Mouse (Mus musculus) heart, postnatal 25 days (tissue): ENCODE results near the gene Hspa14. TPM values are rescaled to one million over a fixed set of nuclear protein-coding genes. Genes with fewer than 3 reads are reported as not detected.
A peak's percentile ranks its signal among the peaks of the same experiment; 100 is the strongest.

Experiments
- DNase-seq: peaks from one replicate; pipeline ENCODE4 v3.0.0; 2022; ENCODE audit warnings: low spot score
- intact Hi-C: fragments of 180-260 bp; cut with DNase I; formaldehyde crosslinking; loops from one replicate; pipeline ENCODE4 v1.15.1; 2025
- total RNA-seq, 2 experiments: library from RNA; stranded (reverse); gene quantifications; 2 replicates each; pipeline ENCODE4 v1.2.3; 2021

Gene Hspa14
- total RNA-seq, result 10 to 100 TPM; 21.3 to 26.5 TPM

- DNase-seq, result peak; percentile 97
- intact Hi-C loops, result loop anchor here (10.0 kb wide), 1 partner anchor 178 kb away; the partner anchor contains the start of genes Acbd7 and Rpp38
Observed at GRCm38 (mm10) chr2:3512552-3513454, at the start of gene Hspa14, which contains the start of the genes Gm45902 and Cdnf. Gene Hspa14 (minus strand): TSS chr2:3512814. Gene Gm45902 (minus strand): TSS chr2:3512790. Gene Cdnf (plus strand): TSS chr2:3513030.

GRCm38 (mm10) chr2:3546588-3546987 lies 34.0 kb upstream of the Hspa14 start:
- intact Hi-C loops, result loop anchor here (1.0 kb wide), 2 partner anchors 223 to 254 kb away; no protein-coding TSS in a partner anchor
- no peak for DNase-seq

DNA sequence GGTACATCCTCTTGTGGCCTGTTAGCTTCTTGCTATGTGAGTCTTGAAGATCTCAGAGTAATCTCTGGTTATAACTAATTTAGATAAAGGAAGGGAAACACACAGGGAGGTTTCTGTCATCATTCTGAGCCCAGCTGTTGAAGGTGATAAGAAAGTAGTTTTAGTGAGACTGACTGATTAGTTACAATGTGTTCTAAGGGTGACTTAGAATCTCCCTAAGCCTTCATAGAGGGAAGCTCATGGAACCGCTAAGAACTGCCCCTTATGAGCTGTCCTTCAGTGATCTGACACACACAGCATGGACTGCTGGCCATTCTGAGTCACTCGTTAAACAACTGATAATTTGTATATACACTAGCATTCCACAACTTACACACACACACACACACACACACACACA lies 33.4 kb upstream of the Hspa14 start:
- intact Hi-C loops, result loop anchor here (1.0 kb wide), 2 partner anchors 223 to 254 kb away; no protein-coding TSS in a partner anchor
- no peak for DNase-seq

GRCm38 (mm10) chr2:3541307-3542079 lies 28.9 kb upstream of the Hspa14 start:
- no peak for DNase-seq
- intact Hi-C loops, result no loop called here

DNA sequence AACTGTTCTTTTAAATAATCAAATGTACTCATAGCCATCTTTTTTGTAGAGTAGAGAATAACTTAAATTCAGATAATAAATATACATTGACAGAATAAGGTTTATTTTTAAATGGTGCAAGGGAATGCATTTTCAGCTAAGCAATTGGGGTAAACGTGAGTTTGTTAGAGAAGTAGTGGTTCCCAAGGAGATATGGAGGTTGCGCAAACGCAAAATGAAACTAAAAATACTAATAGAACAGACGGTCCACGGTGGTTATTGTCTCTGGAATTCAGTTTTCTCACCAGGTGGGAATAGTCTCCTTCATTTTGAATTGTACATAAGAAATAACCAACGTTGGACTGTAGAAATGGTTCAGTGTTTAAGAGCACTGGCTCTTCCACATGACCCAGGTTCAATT lies 13.7 kb upstream of the Hspa14 start:
- DNase-seq, result no peak
- intact Hi-C loops, result no loop called here

DNA sequence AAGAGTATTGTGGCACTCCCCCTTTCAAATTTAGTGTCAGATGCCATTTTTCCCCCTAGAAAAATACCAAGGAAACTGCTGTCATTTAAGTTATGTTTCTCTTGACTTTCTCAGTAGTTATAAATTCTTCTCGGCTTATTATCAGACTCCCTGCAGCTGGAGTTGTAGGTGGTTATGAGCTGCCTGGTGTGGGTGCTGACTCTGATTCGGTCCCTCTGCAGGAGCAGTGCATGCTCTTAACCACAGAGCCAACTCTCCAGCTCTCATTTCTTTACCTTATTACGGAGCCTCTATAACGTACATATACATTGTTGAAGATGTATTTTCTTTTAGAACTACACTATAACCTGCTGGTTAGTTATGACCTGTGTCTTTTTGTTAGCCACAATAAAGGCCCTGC lies 9.9 kb upstream of the Hspa14 start:
- intact Hi-C loops, result no loop called here
- no peak for DNase-seq

GRCm38 (mm10) chr2:3512076-3512475 lies 538 bp downstream of the Hspa14 start:
- DNase-seq, result no peak
- intact Hi-C loops, result loop anchor here (10.0 kb wide), 1 partner anchor 177 kb away; the partner anchor contains the start of genes Acbd7 and Rpp38

DNA sequence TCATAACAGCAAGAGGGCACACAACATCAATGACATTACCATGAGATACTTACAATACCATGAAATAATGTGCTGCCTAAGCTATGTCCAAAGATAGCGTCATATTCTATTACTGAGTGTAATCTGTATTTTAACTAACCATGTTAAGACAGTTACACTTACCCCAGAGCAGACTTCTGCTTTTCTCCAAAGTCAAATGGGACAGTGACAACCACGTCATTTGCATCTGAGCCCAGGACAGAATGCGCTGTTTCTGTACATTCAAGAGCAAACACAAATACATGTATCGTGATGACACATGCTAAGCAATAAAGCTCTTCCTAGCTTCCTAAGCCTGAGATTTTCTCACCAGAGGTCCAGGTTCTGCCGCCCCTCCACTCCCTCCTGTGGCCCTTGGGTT lies 11.7 kb downstream of the Hspa14 start:
- intact Hi-C loops, result no loop called here
- no peak for DNase-seq

DNA sequence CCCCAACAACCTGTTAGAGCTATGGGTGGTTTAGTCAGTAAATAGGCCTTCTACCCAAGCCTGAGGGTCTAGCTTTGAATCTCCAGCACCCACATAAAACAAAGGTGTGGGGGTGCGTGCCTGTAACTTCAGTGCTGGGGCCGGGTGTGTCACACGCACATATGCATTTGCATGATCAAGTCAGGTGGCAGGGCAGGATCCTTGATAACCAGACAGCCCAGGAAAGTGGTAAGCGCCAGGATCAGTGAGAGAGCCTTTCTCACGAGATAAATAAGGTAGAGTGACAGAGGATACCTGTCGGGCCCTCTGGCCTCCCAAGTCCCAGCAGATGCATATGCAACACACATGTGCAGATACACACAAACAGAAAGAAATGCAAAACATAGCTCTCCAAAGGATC lies 13.1 kb downstream of the Hspa14 start:
- intact Hi-C loops, result no loop called here
- DNase-seq, result no peak

- intact Hi-C loops, result no loop called here
- no peak for DNase-seq
Observed at GRCm38 (mm10) chr2:3493833-3494409, 18.7 kb downstream of the Hspa14 start.

GRCm38 (mm10) chr2:3489816-3490215 lies 22.8 kb downstream of the Hspa14 start:
- DNase-seq, result no peak
- intact Hi-C loops, result no loop called here

DNA sequence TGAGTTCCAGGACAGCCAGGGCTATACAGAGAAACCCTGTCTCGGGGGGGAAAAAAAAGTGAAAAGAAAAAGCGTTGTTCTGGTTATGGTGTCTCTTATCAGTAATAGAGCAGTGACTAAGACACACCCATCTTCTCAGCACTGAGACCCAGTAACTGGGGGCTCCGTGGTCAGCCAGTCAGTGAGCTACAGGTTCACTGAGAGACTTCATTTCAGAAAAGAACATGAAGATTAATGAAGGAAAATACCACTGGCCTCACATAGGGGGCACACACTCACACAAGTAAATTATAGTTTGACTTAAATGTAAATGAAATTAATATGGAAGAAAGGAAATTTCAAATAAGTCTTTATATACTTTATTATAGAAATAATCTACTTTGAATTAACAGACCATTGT lies 32.4 kb downstream of the Hspa14 start:
- intact Hi-C loops, result no loop called here
- DNase-seq, result no peak

- intact Hi-C loops, result loop anchor here (2.0 kb wide), 1 partner anchor 35 kb away; no protein-coding TSS in a partner anchor
Observed at GRCm38 (mm10) chr2:3475746-3476251, 36.8 kb downstream of the Hspa14 start.

GRCm38 (mm10) chr2:3474861-3475283 lies 37.7 kb downstream of the Hspa14 start, which contains the start of gene Suv39h2:
Gene Suv39h2 (minus strand): TSS chr2:3475031.
- intact Hi-C loops, result loop anchor here (2.0 to 5.0 kb wide), 2 partner anchors 36 to 53 kb away; partner anchors contain the start of genes Dclre1c and Meig1
- peak; percentile 93 for DNase-seq

More at GRCm38 (mm10) chr2:3475746-3476251, 36.8 kb downstream of the Hspa14 start:
- no peak for DNase-seq

DNA sequence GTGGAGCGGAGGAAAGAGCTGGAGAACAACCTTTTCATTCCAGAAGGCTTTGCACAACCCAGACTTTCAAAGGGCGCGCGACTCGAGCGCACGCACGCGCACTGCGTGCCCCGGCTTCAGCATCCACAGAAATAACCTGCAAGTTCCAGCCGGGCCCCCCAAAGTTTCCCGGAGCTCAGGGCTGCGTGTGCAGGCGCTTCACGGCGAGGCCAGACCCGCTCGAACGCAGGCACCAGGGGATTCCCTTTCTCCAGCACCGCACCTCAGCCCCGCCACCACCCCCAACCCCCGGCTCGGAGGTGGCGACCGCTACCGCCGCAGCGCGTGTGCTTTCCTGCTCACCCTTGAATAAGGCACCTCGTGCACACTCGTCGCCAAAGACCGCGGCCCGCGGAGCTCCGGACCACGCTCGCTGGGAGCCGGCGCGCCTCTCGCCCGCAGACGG lies 38.2 kb downstream of the Hspa14 start:
- intact Hi-C loops, result loop anchor here (2.0 to 5.0 kb wide), 2 partner anchors 36 to 52 kb away; partner anchors contain the start of genes Dclre1c and Meig1
- DNase-seq, result peak; percentile 5

- intact Hi-C loops, result loop anchor here (2.0 to 5.0 kb wide), 2 partner anchors 37 to 52 kb away; partner anchors contain the start of genes Dclre1c and Meig1
- no peak for DNase-seq
Observed at GRCm38 (mm10) chr2:3473891-3474290, 38.7 kb downstream of the Hspa14 start.

DNA sequence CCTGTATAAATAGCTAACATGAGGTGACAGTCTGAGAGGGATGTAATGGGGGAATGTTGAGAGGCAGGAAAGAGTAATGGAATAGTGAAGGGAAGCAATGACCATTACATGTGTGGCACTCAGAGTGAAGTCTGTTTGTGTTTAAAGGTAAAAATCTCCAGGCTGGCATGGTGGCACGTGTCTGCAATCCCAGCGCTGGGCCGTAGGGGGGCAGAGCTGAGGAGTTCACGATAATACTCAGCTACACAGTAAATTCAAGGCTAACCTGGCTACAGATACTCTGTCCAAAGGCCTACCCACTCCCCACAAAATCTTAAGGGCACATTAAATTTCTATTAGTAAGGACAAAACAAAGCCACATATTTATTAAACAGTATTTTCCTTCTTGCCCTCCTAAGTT lies 56.0 kb downstream of the Hspa14 start:
- intact Hi-C loops, result no loop called here
- DNase-seq, result no peak

GRCm38 (mm10) chr2:3453096-3453495 lies 59.5 kb downstream of the Hspa14 start:
- intact Hi-C loops, result no loop called here
- DNase-seq, result no peak

GRCm38 (mm10) chr2:3449431-3449830 lies 63.2 kb downstream of the Hspa14 start:
- intact Hi-C loops, result no loop called here
- no peak for DNase-seq
